Mouse (Mus musculus) spleen, adult 12 weeks (tissue): Measurements from ENCODE around the gene Eif4h.
A peak's percentile ranks its signal among the peaks of the same experiment; 100 is the strongest.

Experiments
- DNase-seq: peaks from one replicate; pipeline ENCODE4 v3.0.0; 2022; ENCODE audit warnings: low spot score

Eif4h gene

GRCm38 (mm10) chr5:134639269-134639682 lies at the start of gene Eif4h:
Gene Eif4h (minus strand): TSS chr5:134639490.
- DNase-seq = peak; percentile 98

- DNase-seq = peak; percentile 99
Measured at GRCm38 (mm10) chr5:134688718-134689284, 49.5 kb upstream of the Eif4h start.

- DNase-seq = no peak
Measured at GRCm38 (mm10) chr5:134688086-134688717, 48.9 kb upstream of the Eif4h start, which contains the start of gene Limk1. Gene Limk1 (minus strand): TSS chr5:134688598.

- no peak for DNase-seq
Measured at GRCm38 (mm10) chr5:134687187-134687586, 47.9 kb upstream of the Eif4h start.

- DNase-seq = no peak
Measured at GRCm38 (mm10) chr5:134686541-134686940, 47.3 kb upstream of the Eif4h start.

- no peak for DNase-seq
Measured at GRCm38 (mm10) chr5:134684398-134684797, 45.1 kb upstream of the Eif4h start.

- DNase-seq = no peak
Measured at GRCm38 (mm10) chr5:134683813-134684212, 44.5 kb upstream of the Eif4h start.

GRCm38 (mm10) chr5:134680238-134680637 lies 40.9 kb upstream of the Eif4h start:
- no peak for DNase-seq

GRCm38 (mm10) chr5:134678827-134679546 lies 39.7 kb upstream of the Eif4h start:
- DNase-seq = no peak

- DNase-seq = no peak
Measured at GRCm38 (mm10) chr5:134678031-134678430, 38.7 kb upstream of the Eif4h start.

- DNase-seq = no peak
Measured at GRCm38 (mm10) chr5:134677491-134677890, 38.2 kb upstream of the Eif4h start.

GRCm38 (mm10) chr5:134675956-134676759 lies 36.9 kb upstream of the Eif4h start:
- no peak for DNase-seq

GRCm38 (mm10) chr5:134674977-134675376 lies 35.7 kb upstream of the Eif4h start:
- DNase-seq = no peak

- DNase-seq = no peak
Measured at GRCm38 (mm10) chr5:134672611-134673010, 33.3 kb upstream of the Eif4h start.

GRCm38 (mm10) chr5:134672198-134672516 lies 32.9 kb upstream of the Eif4h start:
- no peak for DNase-seq

- no peak for DNase-seq
Measured at GRCm38 (mm10) chr5:134671335-134672197, 32.3 kb upstream of the Eif4h start.

GRCm38 (mm10) chr5:134669001-134669708 lies 29.9 kb upstream of the Eif4h start:
- no peak for DNase-seq

- DNase-seq = no peak
Measured at GRCm38 (mm10) chr5:134668495-134668894, 29.2 kb upstream of the Eif4h start.

GRCm38 (mm10) chr5:134656708-134657107 lies 17.4 kb upstream of the Eif4h start:
- DNase-seq = no peak

- no peak for DNase-seq
Measured at GRCm38 (mm10) chr5:134652015-134652414, 12.7 kb upstream of the Eif4h start.

GRCm38 (mm10) chr5:134650926-134651325 lies 11.6 kb upstream of the Eif4h start:
- DNase-seq = peak; percentile 63
